Mouse (Mus musculus) brown adipose tissue, adult 24 weeks (tissue): Measurements from ENCODE around the gene Prrc2a. TPM values are rescaled to one million over a fixed set of nuclear protein-coding genes. Genes with fewer than 3 reads are reported as not detected.

ENCODE experiments used
- H3K27ac ChIP-seq: fragments of 200-500 bp; replicated peaks from 2 replicates; pipeline ENCODE4 v1.5.1; 2012; ENCODE audit warnings: low read depth, mild to moderate bottlenecking, low read length
- H3K4me1 ChIP-seq: fragments of 200-500 bp; 2 replicates; pipeline ENCODE4 v1.6.1; 2012; ENCODE audit warnings: low read length, mixed read lengths; ENCODE audit not compliant: control insufficient read depth, insufficient read depth, insufficient read length
- H3K4me3 ChIP-seq: fragments of 200-500 bp; 2 replicates; pipeline ENCODE4 v1.5.1; 2012; ENCODE audit warnings: low read depth, mild to moderate bottlenecking, low read length, moderate library complexity; ENCODE audit not compliant: insufficient read depth
- polyA plus RNA-seq: library from polyadenylated mRNA; stranded (reverse); fragments of >200 nt; gene quantifications from 2 replicates; pipeline ENCODE4 v1.2.4, GENCODE M21; 2012; ENCODE audit not compliant: missing spikeins, insufficient read depth, insufficient read length

Prrc2a gene
- polyA plus RNA-seq, 1 experiment: 42.9 TPM

- Histone ChIP-seq H3K4me3 (peak overlapping the region; percentile 76), H3K4me1 (peaks cover 5% of the 10 kb centered on the region), H3K27ac (peak overlapping the region; percentile 33; the same call in 1 of the 2 replicates)
Measured at GRCm38 (mm10) chr17:35195631-35196320, 31.1 kb upstream of the Prrc2a start.

- Histone ChIP-seq H3K4me1 (peaks cover 3% of the 10 kb centered on the region), H3K4me3 (peak overlapping the region; percentile 76), H3K27ac (no peak overlapping the region)
Measured at GRCm38 (mm10) chr17:35194844-35195630, 30.3 kb upstream of the Prrc2a start.

GRCm38 (mm10) chr17:35193881-35194843, 29.5 kb upstream of the Prrc2a start, which contains the start of gene Ltb:
Ltb (plus strand) TSS chr17:35194439.
- H3K27ac ChIP-seq: no peak within 1 kb of the TSS
- H3K4me3 ChIP-seq: peak within 1 kb of the TSS; percentile 76

GRCm38 (mm10) chr17:35192924-35193323, 28.2 kb upstream of the Prrc2a start:
- no peak overlapping the region for H3K27ac ChIP-seq
- no peaks in the 10 kb centered on the region; the same call in 1 of the 2 replicates for H3K4me1 ChIP-seq
- no peak overlapping the region for H3K4me3 ChIP-seq

More at GRCm38 (mm10) chr17:35193881-35194843, 29.5 kb upstream of the Prrc2a start, which contains the start of gene Ltb:
- H3K4me1 ChIP-seq: peaks cover 3% of the 10 kb centered on the region

- no peaks in the 10 kb centered on the region; the same call in 1 of the 2 replicates for H3K4me1 ChIP-seq
- H3K27ac ChIP-seq: no peak overlapping the region
- no peak overlapping the region for H3K4me3 ChIP-seq
Measured at GRCm38 (mm10) chr17:35191723-35192122, 27.0 kb upstream of the Prrc2a start.

- Histone ChIP-seq H3K4me3 (no peak overlapping the region), H3K4me1 (peaks cover 2% of the 10 kb centered on the region; the same call in 1 of the 2 replicates), H3K27ac (peak overlapping the region; percentile 39; the same call in 1 of the 2 replicates)
Measured at GRCm38 (mm10) chr17:35190096-35190495, 25.4 kb upstream of the Prrc2a start.

- Histone ChIP-seq H3K4me3 (no peak overlapping the region), H3K4me1 (peaks cover 2% of the 10 kb centered on the region; the same call in 1 of the 2 replicates), H3K27ac (peak overlapping the region; percentile 39; the same call in 1 of the 2 replicates)
Measured at GRCm38 (mm10) chr17:35189186-35189585, 24.5 kb upstream of the Prrc2a start.

GRCm38 (mm10) chr17:35187959-35188610, 23.4 kb upstream of the Prrc2a start, which contains the start of gene Lst1:
Lst1 (minus strand) TSS chr17:35188439.
- peak within 1 kb of the TSS; percentile 47 for H3K4me3 ChIP-seq
- peaks cover 2% of the 10 kb centered on the region; the same call in 1 of the 2 replicates for H3K4me1 ChIP-seq
- H3K27ac ChIP-seq: peak within 1 kb of the TSS; percentile 82

GRCm38 (mm10) chr17:35187345-35187744, 22.6 kb upstream of the Prrc2a start:
- Histone ChIP-seq H3K27ac (peak overlapping the region; percentile 56; the same call in 1 of the 2 replicates), H3K4me1 (peaks cover 2% of the 10 kb centered on the region; the same call in 1 of the 2 replicates), H3K4me3 (no peak overlapping the region)

GRCm38 (mm10) chr17:35186681-35187080, 22.0 kb upstream of the Prrc2a start:
- Histone ChIP-seq H3K27ac (peak overlapping the region; percentile 63), H3K4me1 (peaks cover 2% of the 10 kb centered on the region; the same call in 1 of the 2 replicates), H3K4me3 (peak overlapping the region; percentile 45)

- Histone ChIP-seq H3K27ac (peak overlapping the region; percentile 64), H3K4me1 (peaks cover 2% of the 10 kb centered on the region; the same call in 1 of the 2 replicates), H3K4me3 (peak overlapping the region; percentile 49)
Measured at GRCm38 (mm10) chr17:35185639-35186611, 21.2 kb upstream of the Prrc2a start.

GRCm38 (mm10) chr17:35180093-35180492, 15.4 kb upstream of the Prrc2a start:
- no peak overlapping the region for H3K4me3 ChIP-seq
- no peak overlapping the region for H3K27ac ChIP-seq

GRCm38 (mm10) chr17:35178528-35178927, 13.8 kb upstream of the Prrc2a start:
- Histone ChIP-seq H3K4me1 (no peaks in the 10 kb centered on the region), H3K4me3 (no peak overlapping the region), H3K27ac (no peak overlapping the region)

More at GRCm38 (mm10) chr17:35180093-35180492, 15.4 kb upstream of the Prrc2a start:
- H3K4me1 ChIP-seq: no peaks in the 10 kb centered on the region
